Mouse (Mus musculus) embryonic facial prominence, embryonic 15.5 days (tissue): ENCODE results near the gene Lcn2. TPM values are rescaled to one million over a fixed set of nuclear protein-coding genes. Genes with fewer than 3 reads are reported as not detected.

Experiments
- ATAC-seq: fragments of 200-750 bp; cut with Nextera tagmentation; 2 replicates; pipeline ENCODE4 v1.8.0; 2017; ENCODE audit warnings: low read depth, moderate TSS enrichment; ENCODE audit not compliant: insufficient number of reproducible peaks, low FRiP score, low TSS enrichment
- H3K27ac ChIP-seq: fragments of 300-500 bp; sonication (generic); replicated peaks from 2 replicates; pipeline ENCODE4 v1.5.1; 2015; ENCODE audit warnings: mild to moderate bottlenecking, inconsistent platforms
- H3K27me3 ChIP-seq: fragments of 300-500 bp; sonication (generic); 2 replicates; pipeline ENCODE4 v1.6.1; 2015; ENCODE audit warnings: inconsistent platforms
- H3K36me3 ChIP-seq: fragments of 300-500 bp; sonication (generic); 2 replicates; pipeline ENCODE4 v1.6.1; 2015; ENCODE audit warnings: mild to moderate bottlenecking, inconsistent platforms
- H3K4me1 ChIP-seq: fragments of 300-500 bp; sonication (generic); 2 replicates; pipeline ENCODE4 v1.6.1; 2015; ENCODE audit warnings: inconsistent platforms
- H3K4me2 ChIP-seq: fragments of 300-500 bp; sonication (generic); replicated peaks from 2 replicates; pipeline ENCODE4 v1.6.1; 2015; ENCODE audit warnings: mild to moderate bottlenecking, inconsistent platforms
- H3K4me3 ChIP-seq: fragments of 300-500 bp; sonication (generic); replicated peaks from 2 replicates; pipeline ENCODE4 v1.5.1; 2015; ENCODE audit warnings: mild to moderate bottlenecking, inconsistent platforms
- H3K9ac ChIP-seq: fragments of 300-500 bp; sonication (generic); 2 replicates; pipeline ENCODE4 v1.6.1; 2015; ENCODE audit warnings: inconsistent platforms
- H3K9me3 ChIP-seq: fragments of 300-500 bp; sonication (generic); replicated peaks from 2 replicates; pipeline ENCODE4 v1.6.1; 2016; ENCODE audit warnings: inconsistent platforms
- WGBS: fragments of 180-500 bp; shearing (Covaris S2); methylation state at CpG from one replicate; pipeline ENCODE4 v1.1.7; 2015; 5-methylcytosine and 5-hydroxymethylcytosine counted together
- polyA plus RNA-seq: library from polyadenylated mRNA; unstranded; fragments of >200 nt; fragmentation: Nextera tagmentation; extraction: Ambion mirVana; gene quantifications from 2 replicates; pipeline ENCODE4 v1.2.1, GENCODE M21; 2015

Gene Lcn2
- polyA plus RNA-seq, 1 experiment from 2014 or later, result 6.5 TPM

GRCm38 (mm10) chr2:32411407-32411806 lies 23.4 kb upstream of the Lcn2 start:
- no peak overlapping the region for H3K4me2 ChIP-seq
- WGBS, result 87% methylated on average over 7 of the region's 7 CpGs
- H3K27ac ChIP-seq, result no peak overlapping the region
- H3K4me3 ChIP-seq, result no peak overlapping the region
- ATAC-seq, result no peak
- no peaks in the 10 kb centered on the region for H3K27me3 ChIP-seq
- no peak overlapping the region for H3K9ac ChIP-seq
- H3K9me3 ChIP-seq, result no peaks in the 10 kb centered on the region
- peaks cover 11% of the 10 kb centered on the region for H3K4me1 ChIP-seq
- peaks cover 27% of the 10 kb centered on the region for H3K36me3 ChIP-seq

- no peaks in the 10 kb centered on the region for H3K27me3 ChIP-seq
- 30% methylated on average over 25 of the region's 25 CpGs for WGBS
- peaks cover 11% of the 10 kb centered on the region for H3K4me1 ChIP-seq
- no peak overlapping the region for H3K9ac ChIP-seq
- no peak for ATAC-seq
- H3K4me3 ChIP-seq, result no peak overlapping the region
- H3K4me2 ChIP-seq, result no peak overlapping the region
- H3K9me3 ChIP-seq, result no peaks in the 10 kb centered on the region
- H3K36me3 ChIP-seq, result 0 out of 2 replicates have a peak, but pooled peaks cover under 1% of the 10 kb centered on the region
- no peak overlapping the region; the same call in 1 of the 2 replicates for H3K27ac ChIP-seq
Observed at GRCm38 (mm10) chr2:32408429-32409424, 20.7 kb upstream of the Lcn2 start.

GRCm38 (mm10) chr2:32407144-32407824 lies 19.2 kb upstream of the Lcn2 start:
- Histone ChIP-seq H3K4me1 (peaks cover 11% of the 10 kb centered on the region), H3K9ac (no peak overlapping the region), H3K27ac (no peak overlapping the region), H3K9me3 (no peaks in the 10 kb centered on the region), H3K27me3 (no peaks in the 10 kb centered on the region), H3K4me2 (no peak overlapping the region), H3K4me3 (no peak overlapping the region), H3K36me3 (peaks cover 9% of the 10 kb centered on the region)
- 78% methylated on average over 7 of the region's 7 CpGs for WGBS
- no peak for ATAC-seq

GRCm38 (mm10) chr2:32404663-32405062 lies 16.6 kb upstream of the Lcn2 start:
- H3K27me3 ChIP-seq, result no peaks in the 10 kb centered on the region
- peaks cover 35% of the 10 kb centered on the region for H3K36me3 ChIP-seq
- no peak overlapping the region for H3K9ac ChIP-seq
- WGBS, result 20% methylated on average over 2 of the region's 2 CpGs
- 0 out of 2 replicates have a peak, but pooled peaks have one; percentile 9 for ATAC-seq
- no peak overlapping the region for H3K4me3 ChIP-seq
- H3K4me2 ChIP-seq, result no peak overlapping the region
- no peak overlapping the region for H3K27ac ChIP-seq
- H3K9me3 ChIP-seq, result no peaks in the 10 kb centered on the region
- H3K4me1 ChIP-seq, result peaks cover 11% of the 10 kb centered on the region

- H3K4me3 ChIP-seq, result peak overlapping the region; percentile 90
- ATAC-seq, result no peak
- peak overlapping the region; percentile 94 for H3K4me2 ChIP-seq
- peak overlapping the region; percentile 65 for H3K9ac ChIP-seq
- H3K27ac ChIP-seq, result peak overlapping the region; percentile 94; the same call in 1 of the 2 replicates
- no peaks in the 10 kb centered on the region for H3K9me3 ChIP-seq
- WGBS, result under 1% methylated on average over 15 of the region's 15 CpGs
- peaks cover 21% of the 10 kb centered on the region for H3K36me3 ChIP-seq
- peaks cover 17% of the 10 kb centered on the region for H3K4me1 ChIP-seq
- H3K27me3 ChIP-seq, result no peaks in the 10 kb centered on the region
Observed at GRCm38 (mm10) chr2:32396695-32397094, 8.6 kb upstream of the Lcn2 start.

- Histone ChIP-seq H3K4me3 (peak overlapping the region; percentile 90), H3K4me1 (peaks cover 17% of the 10 kb centered on the region), H3K36me3 (peaks cover 15% of the 10 kb centered on the region), H3K27me3 (no peaks in the 10 kb centered on the region), H3K9me3 (no peaks in the 10 kb centered on the region), H3K4me2 (peak overlapping the region; percentile 94), H3K9ac (peak overlapping the region; percentile 65), H3K27ac (peak overlapping the region; percentile 94)
- peak; percentile 94 for ATAC-seq
- under 1% methylated on average over 59 of the region's 59 CpGs for WGBS
Observed at GRCm38 (mm10) chr2:32395946-32396621, 8.0 kb upstream of the Lcn2 start.

GRCm38 (mm10) chr2:32395484-32395945 lies 7.5 kb upstream of the Lcn2 start, which contains the start of gene Ptges2:
Gene Ptges2, plus strand, starts transcription at chr2:32395896.
- H3K4me1 ChIP-seq, result peaks cover 17% of the 10 kb centered on the region
- H3K27me3 ChIP-seq, result no peaks in the 10 kb centered on the region
- peak within 1 kb of the TSS; percentile 94 for H3K4me2 ChIP-seq
- H3K27ac ChIP-seq, result peak within 1 kb of the TSS; percentile 94
- peak within 1 kb of the TSS; percentile 65 for H3K9ac ChIP-seq
- under 1% methylated on average over 31 of the region's 31 CpGs for WGBS
- no peaks in the 10 kb centered on the region for H3K9me3 ChIP-seq
- H3K36me3 ChIP-seq, result peaks cover 9% of the 10 kb centered on the region
- peak; percentile 92 for ATAC-seq
- peak within 1 kb of the TSS; percentile 90 for H3K4me3 ChIP-seq

GRCm38 (mm10) chr2:32394973-32395372 lies 6.9 kb upstream of the Lcn2 start:
- Histone ChIP-seq H3K9ac (peak overlapping the region; percentile 65), H3K36me3 (peaks cover 4% of the 10 kb centered on the region; the same call in 1 of the 2 replicates), H3K27me3 (no peaks in the 10 kb centered on the region), H3K4me1 (peaks cover 17% of the 10 kb centered on the region), H3K9me3 (no peaks in the 10 kb centered on the region), H3K4me2 (peak overlapping the region; percentile 94), H3K27ac (peak overlapping the region; percentile 94), H3K4me3 (peak overlapping the region; percentile 90)
- 0 out of 2 replicates have a peak, but pooled peaks have one; percentile 3 for ATAC-seq
- WGBS, result 4% methylated on average over 8 of the region's 8 CpGs

- no peak overlapping the region for H3K4me3 ChIP-seq
- no peak overlapping the region for H3K4me2 ChIP-seq
- no peak overlapping the region for H3K9ac ChIP-seq
- ATAC-seq, result no peak
- peaks cover 10% of the 10 kb centered on the region for H3K4me1 ChIP-seq
- no peaks in the 10 kb centered on the region for H3K36me3 ChIP-seq
- H3K27ac ChIP-seq, result no peak overlapping the region
- no peaks in the 10 kb centered on the region for H3K9me3 ChIP-seq
- WGBS, result 83% methylated on average over 5 of the region's 5 CpGs
- no peaks in the 10 kb centered on the region for H3K27me3 ChIP-seq
Observed at GRCm38 (mm10) chr2:32392063-32392462, 4.0 kb upstream of the Lcn2 start.

GRCm38 (mm10) chr2:32390871-32391270 lies 2.8 kb upstream of the Lcn2 start:
- no peaks in the 10 kb centered on the region for H3K27me3 ChIP-seq
- 63% methylated on average over 8 of the region's 8 CpGs for WGBS
- no peak overlapping the region for H3K27ac ChIP-seq

More at GRCm38 (mm10) chr2:32390871-32391270, 2.8 kb upstream of the Lcn2 start:
- Histone ChIP-seq H3K36me3 (no peaks in the 10 kb centered on the region), H3K4me2 (no peak overlapping the region), H3K9ac (no peak overlapping the region), H3K9me3 (no peaks in the 10 kb centered on the region), H3K4me3 (no peak overlapping the region), H3K4me1 (peaks cover 6% of the 10 kb centered on the region)
- no peak for ATAC-seq
